Mouse (Mus musculus): ENCODE results near the gene Tmem217. TPM values are rescaled to one million over a fixed set of nuclear protein-coding genes. Genes with fewer than 3 reads are reported as not detected.
"Not testable (repeated sequence)": the region's sequence is repeated elsewhere in the genome, so short reads cannot be mapped to it uniquely, and the experiment has no call there.

Gene Tmem217
- polyA plus RNA-seq, 1 experiment = 0.20 TPM

DNA sequence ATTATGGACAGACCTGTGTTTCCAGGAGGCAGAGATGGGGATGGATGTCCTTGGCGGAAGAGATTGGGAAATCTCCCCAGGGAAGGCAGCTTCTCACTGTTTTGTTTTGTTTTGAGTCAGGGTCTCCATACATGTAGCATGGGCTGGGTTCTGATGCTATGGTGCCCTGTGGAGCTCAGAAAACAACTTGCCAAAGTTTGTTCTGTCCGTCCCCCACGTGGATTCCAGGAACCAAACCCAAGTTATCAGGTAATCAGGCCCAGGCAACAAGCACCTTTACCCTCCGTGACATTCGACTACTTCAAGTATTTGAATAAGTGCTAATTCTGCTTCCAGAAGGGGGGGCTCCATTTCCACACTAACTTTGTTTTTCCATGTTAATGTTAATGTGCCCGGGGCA lies 52.7 kb downstream of the Tmem217 start:
- Histone ChIP-seq H3K36me3 (replicated peaks; ENCODE audit: low read length) (peaks cover 22% of the 10 kb centered on the region), H3K4me3 (replicated peaks) (no peak overlapping the region), H3K27me3 (replicated peaks) (no peaks in the 10 kb centered on the region), H3K4me1 (peaks cover 92% of the 10 kb centered on the region), H3K9me3 (peaks cover 5% of the 10 kb centered on the region)
- TF ChIP-seq FLI1 (IDR thresholded peaks at IDR 0.05; ENCODE audit: low read length) = no peak
- TF ChIP-seq GATA1 (IDR thresholded peaks at IDR 0.05; ENCODE audit: borderline replicate concordance, low read length) = no peak

DNA sequence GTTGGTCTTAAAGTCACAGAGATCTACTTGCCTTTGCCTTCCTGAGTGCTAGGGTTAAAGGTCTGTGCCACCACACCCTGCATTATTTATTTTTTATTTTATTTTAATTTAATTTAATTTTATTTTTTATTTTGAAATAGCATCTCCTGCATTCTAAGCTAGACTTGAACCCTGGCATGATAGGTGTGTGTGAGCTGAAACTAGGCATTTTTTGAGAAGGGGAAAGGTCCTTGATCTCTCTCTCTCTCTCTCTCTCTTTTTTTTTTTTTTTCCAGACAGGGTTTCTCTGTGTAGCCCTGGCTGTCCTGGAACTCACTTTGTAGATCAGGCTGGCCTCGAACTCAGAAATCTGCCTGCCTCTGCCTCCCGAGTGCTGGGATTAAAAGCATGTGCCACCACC lies 53.2 kb downstream of the Tmem217 start:
- H3K27me3 ChIP-seq (replicated peaks); H3K9me3 ChIP-seq; H3K4me3 ChIP-seq (replicated peaks): not testable (repeated sequence)
- Histone ChIP-seq H3K4me1 (peaks cover 92% of the 10 kb centered on the region), H3K36me3 (replicated peaks; ENCODE audit: low read length) (peaks cover 24% of the 10 kb centered on the region)

GRCm38 (mm10) chr17:29498028-29498427 lies 54.2 kb downstream of the Tmem217 start:
- H3K4me3 ChIP-seq (replicated peaks) = peak overlapping the region; percentile 85
- no peaks in the 10 kb centered on the region for H3K27me3 ChIP-seq (replicated peaks)
- no peak for TF ChIP-seq FLI1 (IDR thresholded peaks at IDR 0.05; ENCODE audit: low read length)
- no peak for TF ChIP-seq GATA1 (IDR thresholded peaks at IDR 0.05; ENCODE audit: borderline replicate concordance, low read length)
- no peaks in the 10 kb centered on the region for H3K9me3 ChIP-seq
- peaks cover 31% of the 10 kb centered on the region for H3K36me3 ChIP-seq (replicated peaks; ENCODE audit: low read length)
- H3K4me1 ChIP-seq = peaks cover 88% of the 10 kb centered on the region

DNA sequence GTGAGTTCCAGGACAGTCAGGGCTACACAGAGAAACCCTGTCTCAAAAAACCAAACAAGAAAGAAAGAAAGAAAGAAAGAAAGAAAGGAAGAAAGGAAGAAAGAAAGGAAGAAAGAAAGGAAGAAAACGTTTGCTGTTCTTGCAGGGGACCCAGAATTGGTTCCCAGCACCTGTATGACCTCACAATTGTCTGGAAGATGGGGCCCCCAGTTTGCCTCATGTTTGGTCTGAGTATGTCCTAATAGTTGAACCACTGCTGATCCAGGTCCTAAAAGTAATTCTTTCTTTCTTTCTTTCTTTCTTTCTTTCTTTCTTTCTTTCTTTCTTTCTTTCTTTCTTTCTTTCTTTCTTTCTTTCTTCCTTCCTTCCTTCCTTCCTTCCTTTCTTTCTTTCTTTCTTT lies 54.7 kb downstream of the Tmem217 start:
- not testable (repeated sequence) for H3K9me3 ChIP-seq; H3K27me3 ChIP-seq (replicated peaks); H3K4me3 ChIP-seq (replicated peaks)
- Histone ChIP-seq H3K36me3 (replicated peaks; ENCODE audit: low read length) (peaks cover 36% of the 10 kb centered on the region), H3K4me1 (peaks cover 82% of the 10 kb centered on the region)

- H3K4me3 ChIP-seq (replicated peaks) = peak overlapping the region; percentile 68
- no peaks in the 10 kb centered on the region for H3K27me3 ChIP-seq (replicated peaks)
- peaks cover 41% of the 10 kb centered on the region for H3K36me3 ChIP-seq (replicated peaks; ENCODE audit: low read length)
- H3K9me3 ChIP-seq = no peaks in the 10 kb centered on the region
- TF ChIP-seq GATA1 (IDR thresholded peaks at IDR 0.05; ENCODE audit: borderline replicate concordance, low read length) (no peak), FLI1 (IDR thresholded peaks at IDR 0.05; ENCODE audit: low read length) (no peak)
- H3K4me1 ChIP-seq = peaks cover 78% of the 10 kb centered on the region
Observed at GRCm38 (mm10) chr17:29497071-29497354, 55.2 kb downstream of the Tmem217 start.

GRCm38 (mm10) chr17:29496211-29497070 lies 55.7 kb downstream of the Tmem217 start:
- TF ChIP-seq GATA1 (IDR thresholded peaks at IDR 0.05; ENCODE audit: borderline replicate concordance, low read length) (no peak), FLI1 (IDR thresholded peaks at IDR 0.05; ENCODE audit: low read length) (no peak)
- peaks cover 46% of the 10 kb centered on the region for H3K36me3 ChIP-seq (replicated peaks; ENCODE audit: low read length)
- peaks cover 72% of the 10 kb centered on the region for H3K4me1 ChIP-seq
- no peaks in the 10 kb centered on the region for H3K9me3 ChIP-seq
- peak overlapping the region; percentile 68 for H3K4me3 ChIP-seq (replicated peaks)
- H3K27me3 ChIP-seq (replicated peaks) = no peaks in the 10 kb centered on the region

DNA sequence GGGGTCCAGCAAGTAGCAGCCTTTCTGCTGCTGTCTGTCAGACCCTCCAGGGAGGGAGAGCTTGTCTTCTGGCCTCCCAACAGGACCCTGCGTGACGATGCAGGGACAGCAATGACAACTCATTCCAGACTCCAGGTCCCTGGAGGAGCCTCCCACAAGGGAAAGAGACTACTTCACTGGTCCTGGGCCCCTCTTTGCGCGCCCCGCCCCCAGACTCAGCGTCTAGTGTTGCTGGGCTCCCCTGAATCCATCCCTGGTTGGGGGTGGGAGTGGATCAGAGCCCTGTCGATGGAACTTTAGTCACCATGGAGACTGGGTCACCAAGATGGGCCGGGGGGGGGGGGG lies 57.5 kb downstream of the Tmem217 start:
- peaks cover 53% of the 10 kb centered on the region for H3K36me3 ChIP-seq (replicated peaks; ENCODE audit: low read length)
- no peaks in the 10 kb centered on the region for H3K27me3 ChIP-seq (replicated peaks)
- H3K4me1 ChIP-seq = peaks cover 54% of the 10 kb centered on the region
- TF ChIP-seq FLI1 (IDR thresholded peaks at IDR 0.05; ENCODE audit: low read length) (no peak), GATA1 (IDR thresholded peaks at IDR 0.05; ENCODE audit: borderline replicate concordance, low read length) (no peak)
- no peaks in the 10 kb centered on the region for H3K9me3 ChIP-seq
- H3K4me3 ChIP-seq (replicated peaks) = peak overlapping the region; percentile 99

DNA sequence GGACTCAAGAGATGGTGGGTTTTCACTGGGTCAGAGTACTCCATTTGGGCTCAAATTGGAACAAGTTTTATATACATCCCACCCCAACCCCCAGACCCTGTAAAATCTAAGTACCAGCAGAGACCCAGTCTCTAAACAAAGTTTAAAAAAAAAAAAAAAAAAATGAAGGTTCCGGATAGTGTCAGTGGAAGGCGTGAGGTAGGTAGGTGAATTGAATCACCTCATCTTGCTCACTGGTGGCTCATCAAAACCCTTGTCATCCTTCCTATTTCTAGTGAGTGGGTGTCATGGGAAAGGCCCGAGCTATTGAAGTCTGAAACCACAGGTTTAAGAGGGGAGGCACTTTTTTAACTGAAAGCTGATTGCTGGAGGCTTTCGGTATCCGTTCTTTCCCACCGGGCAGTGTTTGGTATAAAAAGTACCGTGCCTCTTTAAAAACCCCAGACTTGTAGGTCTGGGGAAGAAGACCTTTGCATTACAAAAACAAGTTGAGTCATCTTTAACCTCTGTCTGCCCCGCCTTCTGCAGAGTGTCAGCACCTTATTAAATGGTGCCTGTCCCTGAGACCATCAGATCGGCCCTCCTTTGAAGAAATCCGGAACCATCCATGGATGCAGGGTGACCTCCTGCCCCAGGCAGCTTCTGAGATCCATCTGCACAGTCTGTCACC lies 58.0 kb downstream of the Tmem217 start:
- Histone ChIP-seq H3K9me3 (no peaks in the 10 kb centered on the region), H3K4me3 (replicated peaks) (peak overlapping the region; percentile 99), H3K36me3 (replicated peaks; ENCODE audit: low read length) (peaks cover 53% of the 10 kb centered on the region), H3K27me3 (replicated peaks) (no peaks in the 10 kb centered on the region), H3K4me1 (peaks cover 52% of the 10 kb centered on the region)
- TF ChIP-seq GATA1 (IDR thresholded peaks at IDR 0.05; ENCODE audit: borderline replicate concordance, low read length) = no peak
- no peak for TF ChIP-seq FLI1 (IDR thresholded peaks at IDR 0.05; ENCODE audit: low read length)

GRCm38 (mm10) chr17:29493461-29493980 lies 58.7 kb downstream of the Tmem217 start:
- no peaks in the 10 kb centered on the region for H3K27me3 ChIP-seq (replicated peaks)
- H3K4me1 ChIP-seq = peaks cover 52% of the 10 kb centered on the region
- peaks cover 53% of the 10 kb centered on the region for H3K36me3 ChIP-seq (replicated peaks; ENCODE audit: low read length)
- H3K9me3 ChIP-seq = no peaks in the 10 kb centered on the region
- peak overlapping the region; percentile 99 for H3K4me3 ChIP-seq (replicated peaks)
- TF ChIP-seq FLI1 (IDR thresholded peaks at IDR 0.05; ENCODE audit: low read length) (no peak), GATA1 (IDR thresholded peaks at IDR 0.05; ENCODE audit: borderline replicate concordance, low read length) (no peak)

Measured in megakaryocyte, embryonic 14.5 days (primary cell).